Mouse (Mus musculus): ENCODE measurements around the gene Yy2. TPM values are rescaled to one million over a fixed set of nuclear protein-coding genes. Genes with fewer than 3 reads are reported as not detected.

The Yy2 gene
- 1.3 and 1.8 TPM in 2 replicates for polyA plus RNA-seq (2015; fragmentation: Nextera tagmentation; extraction: Ambion mirVana)

GRCm38 (mm10) chrX:157568840-157569239, at the start of gene Yy2:
Yy2 (minus strand) TSS chrX:157568985.

GRCm38 (mm10) chrX:157598186-157598996, 29.6 kb upstream of the Yy2 start, which contains the start of gene Mbtps2:
Mbtps2 (minus strand) TSS chrX:157598715.

Other genes with a start within 250 kb of the Yy2 start
- gene Phex, start 153.7 kb downstream of the Yy2 start, polyA plus RNA-seq (2015; fragmentation: Nextera tagmentation; extraction: Ambion mirVana) = not detected in 2 replicates
- 18.6 and 19.2 TPM in 2 replicates for gene Sms, start 76.7 kb downstream of the Yy2 start, polyA plus RNA-seq (2015; fragmentation: Nextera tagmentation; extraction: Ambion mirVana)
- gene Mbtps2, start 29.7 kb upstream of the Yy2 start, polyA plus RNA-seq (2015; fragmentation: Nextera tagmentation; extraction: Ambion mirVana) = 8.9 and 10.4 TPM in 2 replicates
- gene Smpx, start 129.9 kb upstream of the Yy2 start, polyA plus RNA-seq (2015; fragmentation: Nextera tagmentation; extraction: Ambion mirVana) = 3.8 and 5.7 TPM in 2 replicates
- gene Klhl34, start 249.4 kb upstream of the Yy2 start, polyA plus RNA-seq (2015; fragmentation: Nextera tagmentation; extraction: Ambion mirVana) = not detected in 2 replicates